Mouse (Mus musculus): ENCODE measurements around the gene Txk.
A peak's percentile ranks its signal among the peaks of the same experiment; 100 is the strongest.

Txk gene

GRCm38 (mm10) chr5:72752585-72752984 lies at the start of gene Txk:
TSS of gene Txk (minus strand) at chr5:72752777.
- DNase-seq (ENCODE audit: low read depth) = no peak

- no peak for DNase-seq (ENCODE audit: low read depth)
These were observed 46.0 kb upstream of the Txk start for GRCm38 (mm10) chr5:72798563-72798962.

GRCm38 (mm10) chr5:72796186-72796613 lies 43.6 kb upstream of the Txk start:
- peak; percentile 75 for DNase-seq (ENCODE audit: low read depth)

GRCm38 (mm10) chr5:72793309-72793850 lies 40.8 kb upstream of the Txk start:
- DNase-seq (ENCODE audit: low read depth) = no peak

GRCm38 (mm10) chr5:72791789-72792188 lies 39.2 kb upstream of the Txk start:
- DNase-seq (ENCODE audit: low read depth) = no peak

- DNase-seq (ENCODE audit: low read depth) = no peak
These were observed 38.8 kb upstream of the Txk start for GRCm38 (mm10) chr5:72791386-72791785.

- peak; percentile 39 for DNase-seq (ENCODE audit: low read depth)
These were observed 32.9 kb upstream of the Txk start for GRCm38 (mm10) chr5:72785451-72785850.

GRCm38 (mm10) chr5:72784719-72785118 lies 32.1 kb upstream of the Txk start:
- no peak for DNase-seq (ENCODE audit: low read depth)

GRCm38 (mm10) chr5:72783957-72784356 lies 31.4 kb upstream of the Txk start:
- DNase-seq (ENCODE audit: low read depth) = peak; percentile 51

- no peak for DNase-seq (ENCODE audit: low read depth)
These were observed 30.5 kb upstream of the Txk start for GRCm38 (mm10) chr5:72783123-72783522.

- peak; percentile 61 for DNase-seq (ENCODE audit: low read depth)
These were observed 29.2 kb upstream of the Txk start for GRCm38 (mm10) chr5:72781776-72782175.

GRCm38 (mm10) chr5:72776595-72776994 lies 24.0 kb upstream of the Txk start:
- DNase-seq (ENCODE audit: low read depth) = no peak

GRCm38 (mm10) chr5:72776127-72776526 lies 23.6 kb upstream of the Txk start:
- DNase-seq (ENCODE audit: low read depth) = no peak

- DNase-seq (ENCODE audit: low read depth) = no peak
These were observed 17.3 kb upstream of the Txk start for GRCm38 (mm10) chr5:72769841-72770240.

- DNase-seq (ENCODE audit: low read depth) = peak; percentile 43
These were observed 11.0 kb upstream of the Txk start for GRCm38 (mm10) chr5:72763546-72763945.

- DNase-seq (ENCODE audit: low read depth) = peak; percentile 83
These were observed 10.4 kb upstream of the Txk start for GRCm38 (mm10) chr5:72763025-72763424.

GRCm38 (mm10) chr5:72761758-72762157 lies 9.2 kb upstream of the Txk start:
- no peak for DNase-seq (ENCODE audit: low read depth)

GRCm38 (mm10) chr5:72761237-72761636 lies 8.7 kb upstream of the Txk start:
- DNase-seq (ENCODE audit: low read depth) = peak; percentile 58

- DNase-seq (ENCODE audit: low read depth) = peak; percentile 54
These were observed 6.6 kb upstream of the Txk start for GRCm38 (mm10) chr5:72758925-72759924.

GRCm38 (mm10) chr5:72757155-72757773 lies 4.7 kb upstream of the Txk start:
- DNase-seq (ENCODE audit: low read depth) = peak; percentile 71

- DNase-seq (ENCODE audit: low read depth) = no peak
These were observed 3.4 kb upstream of the Txk start for GRCm38 (mm10) chr5:72755941-72756340.

- DNase-seq (ENCODE audit: low read depth) = no peak
These were observed 2.5 kb upstream of the Txk start for GRCm38 (mm10) chr5:72755035-72755434.

Data from 416B (cell line).